13 mouse cellular contexts compared by ENCODE assay signal in genomic region chr11:72434963-72435693, GRCm38 (mm10). TPM values are rescaled to one million over a fixed set of nuclear protein-coding genes. Genes with fewer than 3 reads are reported as not detected.
DNase-seq lines count a peak whose midpoint lies in the region; ATAC-seq and TF ChIP-seq lines count a peak whose summit lies in the region.
"Had no signal": no experiment of that assay in that cellular context is flagged by ENCODE, and none has a peak within 500 bp of the region (broad histone marks: within the 10 kb centered on the region; RNA-seq: fewer than 3 reads in every experiment).

TSS of gene Ggt6 (plus strand) at chr11:72435526.

- no peaks in the 10 kb centered on the region for H3K36me3 ChIP-seq in limb, embryonic 15.5 days
- no peaks in the 10 kb centered on the region for H3K36me3 ChIP-seq in limb, embryonic 10.5 days
- H3K36me3 ChIP-seq in intestine, postnatal 0 days (ENCODE audit: control insufficient read depth, insufficient read depth), result no peaks in the 10 kb centered on the region
- no peaks in the 10 kb centered on the region for H3K36me3 ChIP-seq in lung, postnatal 0 days (ENCODE audit: insufficient read depth, low read length)
- H3K36me3 ChIP-seq: forebrain, embryonic 12.5 days; hindbrain, embryonic 13.5 days; liver, embryonic 13.5 days; neural tube, embryonic 13.5 days had no signal

- WGBS in limb, embryonic 15.5 days, result 44% methylated on average over 11 of the region's 11 CpGs
- 67% methylated on average over 11 of the region's 11 CpGs for WGBS in limb, embryonic 10.5 days
- 29% methylated on average over 11 of the region's 11 CpGs for WGBS in intestine, postnatal 0 days
- 45% methylated on average over 11 of the region's 11 CpGs for WGBS in lung, postnatal 0 days

- H3K4me1 ChIP-seq in limb, embryonic 15.5 days, result peaks cover 19% of the 10 kb centered on the region
- no peaks in the 10 kb centered on the region for H3K4me1 ChIP-seq in limb, embryonic 10.5 days
- H3K4me1 ChIP-seq in intestine, postnatal 0 days (replicated peaks; ENCODE audit: control insufficient read depth, insufficient read depth, low read length), result peaks cover 10% of the 10 kb centered on the region; the same call in 1 of the 2 replicates
- H3K4me1 ChIP-seq in lung, postnatal 0 days (ENCODE audit: insufficient read depth, low read depth, low read length), result peaks cover 9% of the 10 kb centered on the region; the same call in 1 of the 2 replicates
- H3K4me1 ChIP-seq: neural tube, embryonic 13.5 days had no signal

- no peaks in the 10 kb centered on the region for H3K27me3 ChIP-seq in limb, embryonic 15.5 days
- H3K27me3 ChIP-seq in limb, embryonic 10.5 days (ENCODE audit: low read depth, poor library complexity, severe bottlenecking), result no peaks in the 10 kb centered on the region
- H3K27me3 ChIP-seq in intestine, postnatal 0 days (replicated peaks; ENCODE audit: control insufficient read depth, insufficient read depth, low read length), result no peaks in the 10 kb centered on the region
- H3K27me3 ChIP-seq in lung, postnatal 0 days (replicated peaks; ENCODE audit: insufficient read depth, low read length), result no peaks in the 10 kb centered on the region
- H3K27me3 ChIP-seq: forebrain, embryonic 12.5 days; liver, embryonic 13.5 days; neural tube, embryonic 13.5 days had no signal

- DNase-seq in limb, embryonic 10.5 days (ENCODE audit: low spot score), result no peak
- peak; percentile 39 for DNase-seq in adipocyte (ENCODE audit: low spot score)
- DNase-seq in lung, postnatal 0 days (ENCODE audit: low spot score), result peak; percentile 50
- no peak for DNase-seq in spleen, postnatal 14 days (ENCODE audit: low spot score in 2 of 2)
- no peak for DNase-seq in left cerebral cortex, postnatal 25 days (ENCODE audit: low spot score in 2 of 2)
- no peak for DNase-seq in thymus, postnatal 14 days
- DNase-seq: cerebellum, adult 11-12 months; liver, embryonic 13.5 days had no signal

- peak within 1 kb of the TSS; percentile 65 for H3K27ac ChIP-seq in limb, embryonic 15.5 days
- no peak within 1 kb of the TSS for H3K27ac ChIP-seq in limb, embryonic 10.5 days
- H3K27ac ChIP-seq in intestine, postnatal 0 days (ENCODE audit: low read depth, low read length), result peak within 1 kb of the TSS; percentile 91
- H3K27ac ChIP-seq in lung, postnatal 0 days (ENCODE audit: low read length), result no peak within 1 kb of the TSS
- H3K27ac ChIP-seq: forebrain, embryonic 12.5 days; hindbrain, embryonic 13.5 days; liver, embryonic 13.5 days; neural tube, embryonic 13.5 days had no signal

- no peak within 1 kb of the TSS for H3K9ac ChIP-seq in limb, embryonic 15.5 days
- no peak within 1 kb of the TSS for H3K9ac ChIP-seq in intestine, postnatal 0 days (ENCODE audit: low read depth, low read length)
- no peak within 1 kb of the TSS for H3K9ac ChIP-seq in lung, postnatal 0 days (replicated peaks; ENCODE audit: low read depth)
- H3K9ac ChIP-seq: forebrain, embryonic 12.5 days; hindbrain, embryonic 13.5 days; liver, embryonic 13.5 days; neural tube, embryonic 13.5 days had no signal

- TF ChIP-seq CTCF in intestine, postnatal 0 days (IDR thresholded peaks at IDR 0.05; ENCODE audit: low read depth), result peak; percentile 60
- peak; percentile 17; the same call in 1 of the 2 replicates for TF ChIP-seq CTCF in lung, postnatal 0 days (IDR thresholded peaks at IDR 0.05)

- 0 out of 2 replicates have a peak within 1 kb of the TSS, but pooled peaks have one; percentile 4 for H3K4me3 ChIP-seq in limb, embryonic 15.5 days
- H3K4me3 ChIP-seq in limb, embryonic 10.5 days, result no peak within 1 kb of the TSS
- H3K4me3 ChIP-seq in intestine, postnatal 0 days (ENCODE audit: low read depth, low read length), result peak within 1 kb of the TSS; percentile 36
- no peak within 1 kb of the TSS for H3K4me3 ChIP-seq in lung, postnatal 0 days (ENCODE audit: low read depth, low read length)
- H3K4me3 ChIP-seq: forebrain, embryonic 12.5 days; hindbrain, embryonic 13.5 days; liver, embryonic 13.5 days; neural tube, embryonic 13.5 days had no signal

- no peak for ATAC-seq in limb, embryonic 15.5 days (ENCODE audit: insufficient number of reproducible peaks, low FRiP score, low TSS enrichment, low read depth)
- ATAC-seq in intestine, postnatal 0 days, result peak; percentile 98
- ATAC-seq in lung, postnatal 0 days, result peak; percentile 41

- H3K4me2 ChIP-seq in limb, embryonic 15.5 days, result 0 out of 2 replicates have a peak within 1 kb of the TSS, but pooled peaks have one; percentile 12
- H3K4me2 ChIP-seq in intestine, postnatal 0 days (replicated peaks; ENCODE audit: low read depth), result peak within 1 kb of the TSS; percentile 66
- no peak within 1 kb of the TSS for H3K4me2 ChIP-seq in lung, postnatal 0 days (replicated peaks; ENCODE audit: low read depth, low read length)
- H3K4me2 ChIP-seq: forebrain, embryonic 12.5 days; hindbrain, embryonic 13.5 days; liver, embryonic 13.5 days; neural tube, embryonic 13.5 days had no signal

- no peaks in the 10 kb centered on the region for H3K9me3 ChIP-seq in limb, embryonic 15.5 days
- no peaks in the 10 kb centered on the region for H3K9me3 ChIP-seq in limb, embryonic 10.5 days (replicated peaks)
- H3K9me3 ChIP-seq in intestine, postnatal 0 days (ENCODE audit: control insufficient read depth), result no peaks in the 10 kb centered on the region
- H3K9me3 ChIP-seq in lung, postnatal 0 days (ENCODE audit: low read length), result no peaks in the 10 kb centered on the region
- H3K9me3 ChIP-seq: forebrain, embryonic 12.5 days; hindbrain, embryonic 13.5 days; liver, embryonic 13.5 days; neural tube, embryonic 13.5 days had no signal

- intact Hi-C loops in left cerebral cortex, postnatal 25 days (cut with DNase I), result loop anchor here (10.0 kb wide), 1 partner anchor 1100 kb away; no protein-coding TSS in a partner anchor

- no peak for TF ChIP-seq EP300 in lung, postnatal 0 days (IDR thresholded peaks at IDR 0.05)

RNA-seq across cellular contexts. Expression of gene Ggt6, which starts in this region (rescaled TPM):
- 10.4 and 11.5 TPM in 2 replicates for polyA plus RNA-seq in limb, embryonic 15.5 days (2015; fragmentation: Nextera tagmentation; extraction: Ambion mirVana)
- polyA plus RNA-seq in limb, embryonic 10.5 days (2016; fragmentation: Nextera tagmentation; extraction: Ambion mirVana), result 0.08 TPM in 1 of 2 replicates, not detected in the other
- polyA plus RNA-seq in intestine, postnatal 0 days (2015; fragmentation: Nextera tagmentation; extraction: Ambion mirVana), result 8.1 and 8.6 TPM in 2 replicates
- polyA plus RNA-seq in lung, postnatal 0 days (2015; fragmentation: Nextera tagmentation; extraction: Ambion mirVana), result 0.94 and 1.0 TPM in 2 replicates
- total RNA-seq in left cerebral cortex, postnatal 25 days (2021), result not detected
- polyA plus RNA-seq: forebrain, embryonic 12.5 days; hindbrain, embryonic 13.5 days; liver, embryonic 13.5 days; neural tube, embryonic 13.5 days had no signal

Comparison
In these comparisons a context has a peak if more than half of its experiments do, and no peak if none do; other contexts are left out.
1. H3K27ac ChIP-seq: peak in limb, embryonic 15.5 days (single experiment) and intestine, postnatal 0 days (single experiment); none in limb, embryonic 10.5 days (single experiment) and lung, postnatal 0 days (single experiment).
2. H3K4me3 ChIP-seq: peak in limb, embryonic 15.5 days (single experiment) and intestine, postnatal 0 days (single experiment); none in limb, embryonic 10.5 days (single experiment) and lung, postnatal 0 days (single experiment).
3. DNase-seq: peak in adipocyte (single experiment) and lung, postnatal 0 days (single experiment); none in limb, embryonic 10.5 days (single experiment), spleen, postnatal 14 days (0 of 2), left cerebral cortex, postnatal 25 days (0 of 2) and thymus, postnatal 14 days (single experiment).